Mouse (Mus musculus): Measurements from ENCODE around the gene Surf2.

GRCm38 (mm10) chr2:26933304-26934055 lies 17.3 kb downstream of the Surf2 start, which contains the start of the genes Surf4 and Stkld1:
- TF ChIP-seq GATA1 (IDR thresholded peaks at IDR 0.05; ENCODE audit: borderline replicate concordance, low read length) (no peak), FLI1 (IDR thresholded peaks at IDR 0.05; ENCODE audit: low read length) (no peak)
